Mouse (Mus musculus) ovary, adult 18-20 months (tissue): Measurements from ENCODE around the gene Pou2f2.

Source experiments
- DNase-seq: peaks from one replicate; pipeline ENCODE4 v3.0.0; 2022; ENCODE audit warnings: low spot score, mixed read lengths

The Pou2f2 gene

GRCm38 (mm10) chr7:25195148-25195547 lies 15.6 kb upstream of the Pou2f2 start:
- DNase-seq: no peak

GRCm38 (mm10) chr7:25192110-25192509 lies 12.6 kb upstream of the Pou2f2 start:
- DNase-seq: no peak

- DNase-seq: no peak
These were observed 11.3 kb upstream of the Pou2f2 start for GRCm38 (mm10) chr7:25190806-25191205.

GRCm38 (mm10) chr7:25187662-25188650 lies 8.4 kb upstream of the Pou2f2 start:
- peak; percentile 53 for DNase-seq

- no peak for DNase-seq
These were observed 4.6 kb upstream of the Pou2f2 start for GRCm38 (mm10) chr7:25184091-25184490.

- DNase-seq: no peak
These were observed 2.3 kb upstream of the Pou2f2 start for GRCm38 (mm10) chr7:25181814-25182213.

- DNase-seq: no peak
These were observed 1.8 kb upstream of the Pou2f2 start for GRCm38 (mm10) chr7:25181331-25181790.

GRCm38 (mm10) chr7:25180512-25180911 lies 986 bp upstream of the Pou2f2 start:
- no peak for DNase-seq

GRCm38 (mm10) chr7:25178787-25179605 lies 530 bp downstream of the Pou2f2 start:
- DNase-seq: no peak

GRCm38 (mm10) chr7:25178317-25178716 lies 1.2 kb downstream of the Pou2f2 start:
- no peak for DNase-seq

GRCm38 (mm10) chr7:25174343-25174742 lies 5.2 kb downstream of the Pou2f2 start:
- no peak for DNase-seq

GRCm38 (mm10) chr7:25172669-25173068 lies 6.9 kb downstream of the Pou2f2 start:
- no peak for DNase-seq

GRCm38 (mm10) chr7:25170583-25170982 lies 8.9 kb downstream of the Pou2f2 start:
- DNase-seq: no peak

- no peak for DNase-seq
These were observed 13.4 kb downstream of the Pou2f2 start for GRCm38 (mm10) chr7:25166106-25166505.

GRCm38 (mm10) chr7:25156158-25156648 lies 23.3 kb downstream of the Pou2f2 start:
- DNase-seq: no peak

- no peak for DNase-seq
These were observed 23.9 kb downstream of the Pou2f2 start for GRCm38 (mm10) chr7:25155469-25156157.

- no peak for DNase-seq
These were observed 24.9 kb downstream of the Pou2f2 start for GRCm38 (mm10) chr7:25154648-25155047.

GRCm38 (mm10) chr7:25153841-25154240 lies 25.7 kb downstream of the Pou2f2 start:
- DNase-seq: no peak

- DNase-seq: no peak
These were observed 27.5 kb downstream of the Pou2f2 start for GRCm38 (mm10) chr7:25151916-25152556.

- DNase-seq: no peak
These were observed 28.5 kb downstream of the Pou2f2 start for GRCm38 (mm10) chr7:25151009-25151408.

- no peak for DNase-seq
These were observed 29.3 kb downstream of the Pou2f2 start for GRCm38 (mm10) chr7:25150151-25150663.
